Mouse (Mus musculus) forebrain, postnatal 0 days (tissue): ENCODE results near the gene Hspb7. TPM values are rescaled to one million over a fixed set of nuclear protein-coding genes. Genes with fewer than 3 reads are reported as not detected.

Source experiments
- ATAC-seq: fragments of 200-750 bp; cut with Nextera tagmentation; 2 replicates; pipeline ENCODE4 v1.8.0; 2017; ENCODE audit warnings: mild to moderate bottlenecking, moderate library complexity
- DNase-seq: peaks from one replicate; pipeline ENCODE4 v3.0.0-alpha.2; 2015
- H3K27ac ChIP-seq: fragments of 300-500 bp; sonication (generic); 2 replicates; pipeline ENCODE4 v1.5.1; 2014; ENCODE audit warnings: low read depth, mild to moderate bottlenecking, antibody characterized with exemption, low read length, moderate library complexity, mixed read lengths
- H3K27me3 ChIP-seq: fragments of 300-500 bp; sonication (generic); 2 replicates; pipeline ENCODE4 v1.6.1; 2014; ENCODE audit warnings: mild to moderate bottlenecking, low read length, mixed read lengths; ENCODE audit not compliant: insufficient read depth
- H3K36me3 ChIP-seq: fragments of 300-500 bp; sonication (generic); 2 replicates; pipeline ENCODE4 v1.6.1; 2014; ENCODE audit warnings: mild to moderate bottlenecking, moderate library complexity; ENCODE audit not compliant: insufficient read depth
- H3K4me1 ChIP-seq: fragments of 300-500 bp; sonication (generic); 2 replicates; pipeline ENCODE4 v1.6.1; 2014; ENCODE audit warnings: antibody characterized with exemption; ENCODE audit not compliant: insufficient read depth
- H3K4me2 ChIP-seq: fragments of 300-500 bp; sonication (generic); 2 replicates; pipeline ENCODE4 v1.6.1; 2014; ENCODE audit warnings: low read depth, mild to moderate bottlenecking, moderate library complexity
- H3K4me3 ChIP-seq: fragments of 300-500 bp; sonication (generic); 2 replicates; pipeline ENCODE4 v1.5.1; 2014; ENCODE audit warnings: low read depth, low read length, mixed read lengths
- H3K9ac ChIP-seq: fragments of 300-500 bp; sonication (generic); 2 replicates; pipeline ENCODE4 v1.6.1; 2014; ENCODE audit warnings: mild to moderate bottlenecking
- H3K9me3 ChIP-seq: fragments of 300-500 bp; sonication (generic); 2 replicates; pipeline ENCODE4 v1.6.1; 2016; ENCODE audit warnings: low read length
- CTCF ChIP-seq: sonication (generic); IDR thresholded peaks from 2 replicates; pipeline ENCODE4 v1.5.1; 2016; ENCODE audit warnings: antibody characterized with exemption, control low read depth, low read depth
- WGBS: fragments of 180-500 bp; shearing (Covaris S2); extraction: QIAGEN DNeasy Blood & Tissue Kit; methylation state at CpG from one replicate; pipeline ENCODE4 v1.1.7; 2014; 5-methylcytosine and 5-hydroxymethylcytosine counted together
- polyA plus RNA-seq: library from polyadenylated mRNA; unstranded; fragments of >200 nt; fragmentation: Nextera tagmentation; extraction: Ambion mirVana; gene quantifications from 2 replicates; pipeline ENCODE4 v1.2.1, GENCODE M21; 2015
- total RNA-seq: library from RNA; depleted of rRNA; stranded (reverse); fragments of >200 nt; gene quantifications from 2 replicates; pipeline ENCODE4 v1.2.3, GENCODE M21; 2014

Hspb7 gene
- total and polyA plus RNA-seq, 2 experiments from 2014 or later: not detected

DNA sequence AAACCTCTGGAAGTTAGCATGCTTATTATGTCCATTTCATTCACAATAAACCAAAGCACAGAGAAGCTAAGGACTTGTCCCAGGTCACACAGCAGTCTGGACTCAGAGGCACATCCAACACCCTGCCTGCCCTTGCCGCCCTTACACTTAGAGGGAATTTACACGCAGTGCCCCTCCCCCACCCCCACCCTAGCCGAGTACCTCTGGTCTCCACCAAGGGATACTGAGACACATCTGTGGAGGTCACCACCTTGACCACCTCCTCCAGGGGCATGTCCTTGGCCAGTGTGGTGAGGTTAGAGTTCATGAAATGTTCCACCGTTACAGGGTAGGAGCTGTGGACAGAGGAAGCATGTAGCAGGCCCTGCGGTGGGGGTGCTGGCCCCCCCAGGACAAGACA lies 32.6 kb upstream of the Hspb7 start:
- H3K36me3 ChIP-seq: no peaks in the 10 kb centered on the region
- ATAC-seq: no peak
- H3K4me1 ChIP-seq: no peaks in the 10 kb centered on the region
- H3K27ac ChIP-seq: no peak overlapping the region
- 66% methylated on average over 5 of the region's 5 CpGs for WGBS
- H3K9ac ChIP-seq: no peak overlapping the region
- DNase-seq: no peak
- TF ChIP-seq CTCF: no peak
- H3K4me3 ChIP-seq: no peak overlapping the region
- H3K27me3 ChIP-seq: peaks cover 13% of the 10 kb centered on the region; the same call in 1 of the 2 replicates
- no peaks in the 10 kb centered on the region for H3K9me3 ChIP-seq
- H3K4me2 ChIP-seq: no peak overlapping the region

DNA sequence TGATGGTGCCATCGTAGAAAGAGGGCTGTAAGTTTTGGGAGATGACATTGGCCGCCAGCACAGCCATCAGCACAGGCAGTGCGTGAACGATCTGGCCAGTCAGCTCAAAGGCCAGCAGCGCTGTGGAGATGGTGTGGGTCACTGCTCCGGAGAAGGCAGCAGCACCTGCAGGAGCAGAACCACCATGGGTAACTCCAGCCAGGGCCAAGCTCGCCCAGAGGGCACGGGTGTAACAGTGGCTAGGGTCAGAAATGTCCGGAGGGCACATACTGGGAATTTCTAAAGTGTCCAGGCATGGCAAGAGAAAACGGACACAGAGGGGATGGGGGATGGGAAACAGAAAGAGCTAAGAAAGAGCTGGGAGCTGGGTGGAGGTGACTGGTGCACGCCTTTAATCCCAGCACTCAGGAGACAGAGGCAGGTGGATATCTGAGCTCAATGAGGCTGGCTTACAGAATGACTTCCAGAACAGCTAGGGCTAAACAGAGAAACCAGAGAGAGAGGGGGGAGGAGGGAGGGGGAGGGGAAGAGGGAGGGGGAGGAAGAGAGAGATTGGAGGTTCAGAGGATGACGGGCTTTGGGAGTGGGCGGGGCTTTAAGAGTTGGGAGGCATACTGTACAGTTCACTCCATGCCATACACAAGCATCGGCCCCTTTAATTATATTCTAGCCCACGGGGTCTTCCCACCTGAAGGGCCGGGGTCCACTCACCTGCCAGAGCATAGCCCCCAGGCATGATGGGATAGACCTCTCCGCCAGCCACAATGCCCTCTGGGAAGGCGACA lies 31.0 kb upstream of the Hspb7 start:
- WGBS: 73% methylated on average over 18 of the region's 18 CpGs
- Histone ChIP-seq H3K4me1 (no peaks in the 10 kb centered on the region), H3K27me3 (no peaks in the 10 kb centered on the region), H3K9me3 (no peaks in the 10 kb centered on the region), H3K9ac (no peak overlapping the region), H3K27ac (no peak overlapping the region), H3K36me3 (no peaks in the 10 kb centered on the region), H3K4me3 (no peak overlapping the region), H3K4me2 (no peak overlapping the region)
- no peak for DNase-seq
- no peak for TF ChIP-seq CTCF
- no peak for ATAC-seq

DNA sequence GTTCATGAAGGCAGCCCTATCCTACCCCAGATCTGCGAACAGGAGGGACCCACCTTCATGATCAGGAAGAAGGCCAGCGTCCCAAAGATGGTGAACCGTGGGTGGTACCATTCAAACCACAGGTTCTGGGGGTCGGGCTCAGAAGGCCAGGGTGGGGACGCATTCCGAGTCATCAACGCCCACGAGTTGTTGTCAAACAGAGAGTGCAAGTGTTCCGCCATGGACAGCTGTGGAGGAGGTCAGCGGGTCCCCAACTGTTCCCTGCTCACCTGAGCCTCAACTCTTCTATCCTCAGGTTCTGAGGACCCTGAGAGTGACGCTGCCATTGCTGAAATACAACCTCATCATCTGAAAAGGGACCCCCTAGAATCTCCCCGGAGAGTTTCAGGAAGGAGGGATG lies 29.3 kb upstream of the Hspb7 start:
- Histone ChIP-seq H3K4me2 (no peak overlapping the region), H3K9ac (no peak overlapping the region), H3K4me3 (no peak overlapping the region), H3K27ac (no peak overlapping the region), H3K27me3 (no peaks in the 10 kb centered on the region), H3K4me1 (no peaks in the 10 kb centered on the region), H3K36me3 (no peaks in the 10 kb centered on the region), H3K9me3 (no peaks in the 10 kb centered on the region)
- ATAC-seq (no peak), DNase-seq (no peak)
- 85% methylated on average over 12 of the region's 12 CpGs for WGBS
- TF ChIP-seq CTCF: no peak

DNA sequence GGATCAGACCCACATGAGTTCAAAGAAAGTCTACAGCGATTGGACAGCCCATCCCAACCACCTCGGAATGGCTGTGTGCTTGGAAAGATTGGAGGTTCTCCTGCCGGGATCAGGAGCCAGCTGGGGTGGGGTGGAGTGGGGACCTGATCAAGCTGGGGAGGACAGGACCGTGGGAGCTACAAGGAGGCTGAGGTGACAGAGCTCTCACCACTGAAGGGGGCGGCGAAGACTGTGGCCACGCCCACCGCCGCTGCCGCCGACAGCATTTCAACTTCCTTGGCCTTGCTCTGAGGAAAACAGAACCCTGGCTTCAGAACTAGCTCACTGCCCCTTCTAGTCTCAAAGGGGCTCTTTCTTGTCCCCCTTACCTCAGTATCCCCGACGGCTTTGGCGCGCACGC lies 25.8 kb upstream of the Hspb7 start:
- no peaks in the 10 kb centered on the region for H3K9me3 ChIP-seq
- no peak for DNase-seq
- 18% methylated on average over 16 of the region's 16 CpGs for WGBS
- no peak for ATAC-seq
- H3K27me3 ChIP-seq: no peaks in the 10 kb centered on the region
- no peak overlapping the region for H3K9ac ChIP-seq
- no peak overlapping the region for H3K27ac ChIP-seq
- no peaks in the 10 kb centered on the region for H3K36me3 ChIP-seq
- no peaks in the 10 kb centered on the region for H3K4me1 ChIP-seq
- no peak for TF ChIP-seq CTCF
- no peak overlapping the region for H3K4me3 ChIP-seq
- no peak overlapping the region for H3K4me2 ChIP-seq

DNA sequence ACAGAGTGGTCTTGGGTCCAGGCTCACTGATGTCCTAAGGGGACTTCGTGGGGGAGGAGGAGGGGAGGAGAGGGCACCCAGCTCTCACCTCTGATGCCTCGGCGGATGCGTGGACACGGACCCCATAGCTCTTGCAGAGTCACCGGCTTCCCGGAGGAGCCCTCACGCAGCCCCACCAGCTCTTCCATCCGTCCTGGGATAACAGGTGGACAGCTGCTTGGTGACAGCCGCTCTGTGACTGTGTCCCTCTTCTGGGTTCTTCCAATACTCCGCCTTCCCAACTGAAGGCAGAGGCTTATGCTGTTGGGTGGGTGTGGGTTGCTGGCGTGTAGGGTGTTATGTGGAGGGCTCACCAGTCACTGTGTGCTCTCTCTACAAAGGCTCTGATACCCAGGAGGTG lies 22.7 kb upstream of the Hspb7 start:
- Histone ChIP-seq H3K27me3 (no peaks in the 10 kb centered on the region), H3K36me3 (no peaks in the 10 kb centered on the region), H3K4me2 (no peak overlapping the region), H3K4me1 (no peaks in the 10 kb centered on the region), H3K4me3 (no peak overlapping the region), H3K9ac (no peak overlapping the region), H3K27ac (no peak overlapping the region), H3K9me3 (no peaks in the 10 kb centered on the region)
- ATAC-seq (no peak), DNase-seq (no peak)
- TF ChIP-seq CTCF: no peak
- WGBS: 80% methylated on average over 12 of the region's 12 CpGs

DNA sequence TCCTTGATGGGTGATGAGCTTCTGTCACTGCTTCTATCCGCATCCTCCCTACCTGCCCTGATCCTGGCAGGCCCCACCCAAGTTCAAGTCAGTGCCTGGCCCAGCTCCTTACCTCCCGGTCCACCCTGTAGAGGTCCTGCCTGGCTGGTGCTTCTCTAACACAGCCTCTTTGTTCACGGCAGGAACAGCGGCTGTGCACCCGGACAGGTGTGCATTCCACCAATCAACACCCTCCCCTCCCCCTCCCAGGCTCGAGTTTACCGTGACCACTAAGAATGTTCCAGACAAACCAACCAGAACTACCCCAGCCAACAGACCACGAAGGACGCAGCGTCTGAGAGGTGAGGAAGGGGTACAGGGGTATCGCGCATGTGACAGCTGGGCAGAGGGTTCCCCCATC lies 22.0 kb upstream of the Hspb7 start, which contains the start of gene Clcnka:
Clcnka (minus strand) TSS at position 180 of the 400 bp plus-strand sequence.
- no peak for DNase-seq
- 66% methylated on average over 12 of the region's 12 CpGs for WGBS
- no peaks in the 10 kb centered on the region for H3K36me3 ChIP-seq

DNA sequence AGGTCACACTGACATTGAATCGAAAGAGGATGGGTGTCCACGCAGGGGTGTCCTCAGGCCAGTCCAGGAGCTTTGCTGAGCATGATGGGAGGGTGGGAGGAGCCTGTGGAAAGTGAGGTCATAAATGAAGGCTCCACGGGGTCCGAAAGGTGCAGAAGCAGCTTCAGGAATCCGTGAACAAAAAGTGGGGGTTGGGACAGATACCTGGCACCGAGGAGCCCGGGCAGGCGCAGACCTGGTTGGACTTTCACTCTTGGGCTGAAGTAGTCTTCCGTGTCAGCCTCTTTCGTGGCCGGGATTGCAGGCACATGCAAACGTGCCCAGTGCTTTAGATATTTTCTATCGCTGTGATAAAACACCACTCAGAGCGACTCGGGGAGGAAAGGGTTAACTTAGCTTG lies 20.4 kb upstream of the Hspb7 start:
- no peak overlapping the region for H3K4me3 ChIP-seq
- H3K4me1 ChIP-seq: no peaks in the 10 kb centered on the region
- H3K9ac ChIP-seq: no peak overlapping the region
- TF ChIP-seq CTCF: no peak
- DNase-seq (no peak), ATAC-seq (no peak)
- H3K4me2 ChIP-seq: no peak overlapping the region
- no peaks in the 10 kb centered on the region for H3K9me3 ChIP-seq
- no peaks in the 10 kb centered on the region for H3K36me3 ChIP-seq
- WGBS: 88% methylated on average over 15 of the region's 15 CpGs
- no peak overlapping the region for H3K27ac ChIP-seq
- H3K27me3 ChIP-seq: no peaks in the 10 kb centered on the region; the same call in 1 of the 2 replicates

More for the DNA sequence above, 22.0 kb upstream of the Hspb7 start, which contains the start of gene Clcnka:
- Histone ChIP-seq H3K9me3 (no peaks in the 10 kb centered on the region), H3K4me3 (no peak within 1 kb of the TSS), H3K27ac (no peak within 1 kb of the TSS), H3K27me3 (no peaks in the 10 kb centered on the region; the same call in 1 of the 2 replicates), H3K9ac (no peak within 1 kb of the TSS), H3K4me1 (no peaks in the 10 kb centered on the region), H3K4me2 (no peak within 1 kb of the TSS)
- ATAC-seq: no peak
- no peak for TF ChIP-seq CTCF
